Mouse (Mus musculus): ENCODE data around the gene Slc9a2. TPM values are rescaled to one million over a fixed set of nuclear protein-coding genes. Genes with fewer than 3 reads are reported as not detected.

Slc9a2 gene
- polyA plus RNA-seq (2012) = 0.22 and 0.41 TPM in 2 replicates

DNA sequence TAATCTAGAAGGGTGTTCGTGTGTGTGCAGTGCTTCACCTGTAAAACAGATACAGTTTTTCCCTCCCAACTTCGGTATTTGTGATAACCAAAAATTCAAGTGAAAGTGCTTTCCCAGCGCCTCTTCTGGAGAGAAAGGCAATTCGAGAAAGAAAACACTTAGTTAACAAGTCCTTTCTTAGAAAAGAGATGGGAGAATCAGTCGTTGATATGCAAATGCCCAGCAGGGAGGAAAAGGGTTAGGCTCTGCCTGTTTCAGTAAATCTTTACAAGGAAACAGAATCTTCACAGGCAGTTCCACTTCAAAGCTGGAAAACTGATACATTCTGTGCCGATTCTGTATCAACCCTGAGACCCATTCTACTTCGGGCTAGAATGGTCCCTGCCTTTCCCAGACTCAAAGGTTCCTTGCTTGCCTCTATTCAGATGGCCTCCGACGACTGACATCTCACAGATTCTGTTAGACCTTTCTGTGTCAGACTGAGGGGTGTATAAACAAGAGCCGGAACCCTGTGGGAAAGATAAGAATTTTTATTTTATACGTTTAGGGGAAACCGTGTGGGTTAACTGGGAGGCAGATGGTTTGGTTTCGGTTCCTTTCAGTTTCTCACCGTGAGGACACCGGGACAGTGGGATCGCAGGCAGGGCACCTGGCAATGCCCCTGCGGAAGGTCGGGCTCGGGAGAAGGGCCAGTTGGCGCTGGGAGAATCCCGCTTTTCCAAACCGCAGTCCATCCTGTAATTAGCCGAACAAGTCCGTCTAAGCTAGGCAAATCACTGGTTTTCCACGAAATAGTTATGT lies at the start of gene Slc9a2:
TSS of gene Slc9a2 (plus strand) at position 508 of the 801 bp plus-strand sequence.

GRCm38 (mm10) chr1:40790324-40791141 lies 110.2 kb downstream of the Slc9a2 start, which contains the start of gene Mfsd9:
TSS of gene Mfsd9 (minus strand) at chr1:40790687.

DNA sequence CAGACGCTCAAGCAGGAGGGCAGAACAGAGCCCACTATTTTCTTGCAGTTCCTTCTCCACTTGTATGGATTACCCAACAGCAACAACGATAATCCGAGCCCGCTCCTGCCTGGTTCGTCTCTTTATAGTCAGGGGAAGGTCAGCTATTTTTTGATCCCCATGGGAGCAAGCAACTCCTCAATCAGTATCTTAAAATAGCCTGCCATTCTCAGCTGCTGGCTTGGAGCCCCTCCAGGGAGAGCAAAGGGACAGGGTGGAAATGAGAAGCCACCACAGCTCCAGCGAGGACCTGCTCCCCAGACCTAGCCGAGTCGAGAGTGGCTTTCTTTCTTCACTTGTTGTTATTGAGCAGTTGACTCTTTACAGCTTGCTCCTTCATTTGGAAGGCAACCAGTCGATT lies 125.0 kb downstream of the Slc9a2 start, which contains the start of gene Tmem182:
TSS of gene Tmem182 (plus strand) at position 251 of the 400 bp plus-strand sequence.

Other genes starting within 250 kb of the Slc9a2 start
- gene Il18r1, start 215.0 kb upstream of the Slc9a2 start, polyA plus RNA-seq (2012) = 0.14 and 0.37 TPM in 2 replicates
- gene Il18rap, start 165.2 kb upstream of the Slc9a2 start, polyA plus RNA-seq (2012) = 0.82 and 1.6 TPM in 2 replicates
- not detected in 2 replicates for gene Slc9a4, start 100.5 kb upstream of the Slc9a2 start, polyA plus RNA-seq (2012)
- 0.28 and 0.33 TPM in 2 replicates for gene Mfsd9, start 110.1 kb downstream of the Slc9a2 start, polyA plus RNA-seq (2012)
- not detected in 2 replicates for gene Tmem182, start 125.0 kb downstream of the Slc9a2 start, polyA plus RNA-seq (2012)